Mouse (Mus musculus) megakaryocyte, adult 5-6 weeks (primary cell): ENCODE measurements around the gene Gmppa. TPM values are rescaled to one million over a fixed set of nuclear protein-coding genes. Genes with fewer than 3 reads are reported as not detected.

Source experiments
- ATAC-seq: 2 replicates; pipeline ENCODE4 v1.8.0; 2016; ENCODE audit warnings: mild to moderate bottlenecking, inconsistent platforms; ENCODE audit not compliant: poor library complexity, severe bottlenecking
- total RNA-seq, 2 experiments: library from RNA; stranded (forward) in 1 of 2; stranded (reverse) in 1 of 2; fragments of 153-499, 151-499 nt in 1 of 2; fragments of 221-1000, 200-1000 nt in 1 of 2; gene quantifications; 2 replicates each; pipeline versions ENCODE4 v1.2.3 to v1.2.4; 2015 to 2017

The Gmppa gene
- total RNA-seq, 2 experiments from 2014 or later, result 58.9 to 71.8 TPM

DNA sequence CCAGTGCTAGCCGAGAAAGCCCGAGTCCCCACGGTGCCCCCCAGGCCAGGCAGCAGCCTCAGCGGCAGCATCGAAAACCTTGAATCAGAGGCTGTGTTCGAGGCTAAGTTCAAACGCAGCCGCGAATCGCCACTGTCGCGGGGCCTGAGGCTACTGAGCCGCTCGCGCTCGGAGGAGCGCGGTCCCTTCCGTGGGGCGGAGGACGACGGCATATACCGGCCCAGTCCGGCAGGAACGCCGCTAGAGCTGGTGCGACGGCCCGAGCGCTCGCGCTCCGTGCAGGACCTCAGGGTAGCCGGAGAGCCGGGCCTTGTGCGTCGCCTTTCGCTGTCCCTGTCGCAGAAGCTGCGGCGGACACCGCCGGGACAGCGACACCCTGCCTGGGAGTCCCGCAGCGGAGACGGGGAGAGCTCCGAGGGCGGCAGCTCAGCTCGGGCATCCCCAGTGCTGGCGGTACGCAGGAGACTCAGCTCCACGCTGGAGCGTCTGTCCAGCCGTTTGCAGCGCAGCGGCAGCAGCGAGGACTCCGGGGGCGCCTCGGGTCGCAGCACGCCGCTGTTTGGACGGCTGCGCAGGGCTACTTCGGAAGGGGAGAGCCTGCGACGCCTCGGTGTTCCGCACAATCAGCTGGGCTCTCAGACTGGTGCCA lies 12.8 kb upstream of the Gmppa start:
- ATAC-seq, result no peak

GRCm38 (mm10) chr1:75423780-75424390 lies 11.8 kb upstream of the Gmppa start:
- no peak for ATAC-seq

- no peak for ATAC-seq
Measured at GRCm38 (mm10) chr1:75425796-75426471, 9.8 kb upstream of the Gmppa start.

GRCm38 (mm10) chr1:75438782-75439181 lies 3.1 kb downstream of the Gmppa start:
- no peak for ATAC-seq

GRCm38 (mm10) chr1:75440661-75441060 lies 4.9 kb downstream of the Gmppa start:
- no peak for ATAC-seq

DNA sequence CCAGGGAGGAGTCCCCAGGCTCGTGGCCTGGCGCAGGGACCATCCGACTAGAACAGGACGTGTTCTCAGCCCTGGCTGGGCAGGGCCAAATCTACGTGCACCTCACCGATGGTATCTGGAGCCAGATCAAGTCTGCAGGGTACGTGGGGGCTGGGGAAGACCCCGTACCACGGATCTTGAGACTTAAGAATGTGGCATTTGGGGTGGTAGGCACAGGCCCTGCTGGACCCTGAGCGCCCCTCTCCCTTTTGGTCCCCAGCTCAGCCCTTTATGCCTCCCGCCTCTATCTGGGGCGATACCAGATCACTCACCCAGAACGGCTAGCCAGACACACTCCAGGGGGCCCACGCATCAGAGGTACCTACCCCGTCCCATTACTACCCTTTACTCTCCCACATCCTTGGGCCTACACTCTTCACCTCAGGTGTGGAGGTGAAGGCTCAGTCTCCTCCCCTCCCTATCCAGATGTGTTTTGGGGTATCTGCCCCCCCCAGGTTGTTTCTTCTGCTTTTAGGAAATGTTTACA lies 5.8 kb downstream of the Gmppa start:
- no peak for ATAC-seq

DNA sequence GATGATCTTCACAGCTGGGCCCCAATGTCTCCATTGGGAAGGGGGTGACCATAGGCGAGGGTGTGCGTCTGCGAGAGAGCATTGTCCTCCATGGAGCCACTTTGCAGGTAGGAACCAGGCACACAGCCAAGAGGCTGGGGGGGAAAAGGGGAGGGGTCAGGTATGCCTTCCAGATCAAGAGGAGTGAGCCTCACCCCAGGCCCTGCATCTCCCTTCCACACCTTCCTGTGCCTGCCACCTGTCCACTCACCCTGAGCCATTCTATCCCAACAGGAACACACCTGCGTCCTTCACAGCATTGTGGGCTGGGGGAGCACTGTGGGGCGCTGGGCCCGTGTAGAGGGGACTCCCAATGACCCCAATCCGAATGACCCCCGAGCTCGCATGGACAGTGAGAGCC lies 6.4 kb downstream of the Gmppa start:
- no peak for ATAC-seq

DNA sequence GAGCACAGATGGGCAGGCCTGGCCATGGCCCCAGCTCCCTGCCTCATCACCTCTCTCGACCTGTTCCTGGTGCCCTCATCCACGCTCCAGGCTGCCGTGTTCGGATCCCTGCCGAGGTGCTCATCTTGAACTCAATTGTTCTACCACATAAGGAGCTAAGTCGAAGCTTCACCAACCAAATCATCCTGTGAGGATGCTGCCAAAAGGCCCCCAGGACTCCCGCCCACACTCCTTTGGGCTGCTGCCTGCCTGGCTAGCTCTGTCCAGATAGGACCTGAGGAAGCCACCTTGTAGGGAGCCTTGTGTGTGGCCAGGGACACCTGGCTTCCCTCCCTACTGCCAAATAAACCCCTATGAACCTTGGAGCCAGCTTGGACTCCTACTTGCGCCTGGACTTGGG lies 7.1 kb downstream of the Gmppa start:
- no peak for ATAC-seq

DNA sequence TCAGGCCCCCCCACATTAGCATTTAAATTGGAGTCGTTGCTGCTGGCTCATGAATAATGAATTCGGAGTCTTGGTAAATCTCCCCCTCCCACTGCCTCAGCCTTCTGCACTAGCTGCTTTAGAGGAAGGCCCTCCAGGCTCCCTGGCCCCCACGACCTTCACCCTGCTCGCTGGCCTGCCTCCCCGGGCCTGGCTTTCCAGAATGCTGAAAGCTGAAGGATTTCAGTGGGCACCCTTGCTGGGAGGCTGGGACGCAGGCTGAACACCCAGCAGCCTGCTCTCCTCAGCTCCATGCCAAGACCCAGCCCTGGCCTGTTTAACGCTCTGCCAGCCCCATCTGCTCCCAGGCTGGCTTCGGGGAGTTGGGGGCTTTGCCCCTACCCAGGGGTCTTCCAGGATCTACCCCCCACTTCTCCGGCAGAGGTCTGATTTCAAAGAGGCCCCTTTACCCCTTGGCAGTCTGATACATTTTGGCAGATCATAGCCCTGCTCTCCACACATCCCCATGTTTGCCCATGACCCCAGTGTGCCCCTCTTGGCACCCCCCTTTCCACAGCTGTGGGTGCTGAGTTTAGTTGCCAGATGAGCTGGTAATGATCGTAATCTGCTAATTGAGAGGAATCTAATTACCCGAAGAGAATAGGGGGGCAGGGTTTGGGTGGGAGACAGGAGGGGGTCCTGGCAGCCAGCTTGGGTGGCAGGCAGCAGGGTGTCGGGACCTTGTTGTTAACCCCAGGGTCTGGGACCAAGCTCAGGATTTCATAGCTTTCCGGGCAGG lies 7.7 kb downstream of the Gmppa start:
- ATAC-seq, result no peak

GRCm38 (mm10) chr1:75444208-75444607 lies 8.5 kb downstream of the Gmppa start:
- no peak for ATAC-seq

DNA sequence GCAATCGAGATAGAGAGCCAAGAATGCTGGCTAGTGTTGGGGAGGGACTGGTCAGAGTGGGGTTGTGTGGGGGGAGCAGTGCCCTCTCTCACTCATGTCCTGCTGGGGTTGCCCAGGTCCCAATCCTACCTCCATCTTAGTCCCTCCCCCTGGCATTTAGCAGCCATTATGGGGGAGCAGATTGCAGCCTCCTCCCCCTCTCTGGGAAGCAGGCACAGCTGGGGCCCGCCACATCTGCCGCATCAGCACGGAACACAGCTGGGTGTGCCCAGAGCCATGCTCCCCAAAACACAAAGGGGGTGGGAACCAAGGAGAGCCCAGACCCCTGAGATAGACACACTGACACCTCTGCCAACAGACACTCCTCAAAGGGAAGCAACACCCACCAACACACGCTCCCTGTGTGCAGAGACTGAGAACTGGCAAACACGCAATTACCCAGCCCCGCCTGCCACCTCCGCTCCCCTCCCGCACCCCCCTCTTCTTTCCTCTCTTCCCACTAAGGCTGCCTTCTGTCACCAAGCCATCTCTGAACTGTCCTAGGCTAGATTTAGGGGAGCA lies 9.5 kb downstream of the Gmppa start:
- no peak for ATAC-seq

GRCm38 (mm10) chr1:75445751-75446611 lies 10.3 kb downstream of the Gmppa start:
- ATAC-seq, result peak; percentile 85

GRCm38 (mm10) chr1:75446656-75447055 lies 10.9 kb downstream of the Gmppa start:
- no peak for ATAC-seq

GRCm38 (mm10) chr1:75447265-75448051 lies 11.7 kb downstream of the Gmppa start:
- no peak for ATAC-seq

GRCm38 (mm10) chr1:75448052-75448431 lies 12.3 kb downstream of the Gmppa start:
- ATAC-seq, result no peak

GRCm38 (mm10) chr1:75448937-75449336 lies 13.2 kb downstream of the Gmppa start:
- no peak for ATAC-seq

DNA sequence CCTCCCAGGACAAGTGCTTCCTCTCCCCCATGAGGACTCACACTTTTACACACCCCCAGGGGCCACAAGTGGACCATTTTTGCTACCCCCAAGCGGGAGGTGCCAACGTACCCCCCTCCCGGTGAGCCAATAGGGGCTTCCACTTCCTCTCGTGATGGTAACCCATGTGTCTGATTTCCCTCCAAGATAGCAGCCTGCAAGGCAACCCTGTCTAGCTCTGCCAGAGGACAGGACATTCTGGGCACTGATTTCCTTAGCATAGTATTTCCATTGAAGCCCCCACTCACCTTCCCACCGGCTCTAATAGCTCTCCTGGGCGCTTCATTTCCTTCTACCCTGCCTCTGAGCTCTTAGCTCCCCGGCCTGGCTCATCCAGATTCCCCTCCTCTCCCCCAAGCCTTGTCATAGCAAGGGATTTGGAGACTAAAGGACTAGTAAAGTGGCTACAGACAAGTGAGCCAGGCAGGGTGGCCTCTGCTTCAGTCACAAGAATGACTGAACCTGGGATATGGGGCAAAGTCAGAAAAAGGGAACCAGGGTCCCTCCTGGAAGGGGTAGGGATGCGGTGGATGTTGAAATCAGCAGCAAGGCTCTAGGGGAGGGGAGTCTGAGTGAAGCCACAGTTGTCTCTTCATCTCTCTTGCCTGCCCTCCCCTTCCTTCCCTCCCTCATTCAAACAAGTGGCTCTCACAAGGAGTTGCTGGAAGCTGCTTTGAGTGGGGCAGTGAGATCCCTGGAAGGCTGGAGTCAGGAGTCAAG lies 13.8 kb downstream of the Gmppa start:
- ATAC-seq, result peak; percentile 17; the same call in 1 of the 2 replicates

DNA sequence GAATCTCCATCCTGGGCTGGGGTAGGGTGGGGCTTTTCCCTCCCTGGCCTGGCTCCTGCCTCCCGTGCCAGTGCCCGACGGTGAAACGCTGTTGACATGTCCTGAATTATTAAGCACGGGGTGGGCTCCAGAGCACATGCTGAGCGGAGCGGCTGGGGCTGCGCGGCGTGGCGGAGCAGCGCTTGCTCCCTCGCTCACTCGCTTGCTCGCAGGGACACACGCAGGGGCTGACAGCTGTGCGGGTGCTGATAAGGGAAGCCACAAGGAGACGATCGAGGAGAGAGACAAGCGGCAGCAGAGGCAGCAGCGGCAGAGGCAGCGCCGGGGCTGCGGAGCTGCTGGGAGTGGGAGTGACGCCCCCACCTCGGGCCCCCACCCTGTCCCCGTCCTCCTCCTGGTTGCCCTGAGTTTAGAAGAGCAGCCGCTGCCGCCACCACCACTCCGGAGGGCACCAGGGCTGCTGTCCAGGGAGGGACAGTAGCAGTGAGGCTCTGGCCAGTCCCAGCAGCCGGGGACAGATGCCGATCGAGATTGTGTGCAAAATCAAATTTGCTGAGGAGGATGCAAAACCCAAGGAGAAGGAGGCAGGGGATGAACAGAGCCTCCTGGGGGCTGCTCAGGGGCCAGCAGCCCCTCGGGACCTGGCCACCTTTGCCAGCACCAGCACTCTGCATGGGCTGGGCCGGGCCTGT lies 14.7 kb downstream of the Gmppa start, which contains the start of gene Asic4:
Gene Asic4 (plus strand): TSS at position 123 of the 692 bp plus-strand sequence.
- ATAC-seq, result 0 out of 2 replicates have a peak, but pooled peaks have one; percentile 39
